Mouse (Mus musculus): ENCODE data around the gene Tnfrsf4. TPM values are rescaled to one million over a fixed set of nuclear protein-coding genes. Genes with fewer than 3 reads are reported as not detected.
A peak's percentile ranks its signal among the peaks of the same experiment; 100 is the strongest.

Gene Tnfrsf4
- polyA plus RNA-seq, 1 experiment, result 0.64 TPM

DNA sequence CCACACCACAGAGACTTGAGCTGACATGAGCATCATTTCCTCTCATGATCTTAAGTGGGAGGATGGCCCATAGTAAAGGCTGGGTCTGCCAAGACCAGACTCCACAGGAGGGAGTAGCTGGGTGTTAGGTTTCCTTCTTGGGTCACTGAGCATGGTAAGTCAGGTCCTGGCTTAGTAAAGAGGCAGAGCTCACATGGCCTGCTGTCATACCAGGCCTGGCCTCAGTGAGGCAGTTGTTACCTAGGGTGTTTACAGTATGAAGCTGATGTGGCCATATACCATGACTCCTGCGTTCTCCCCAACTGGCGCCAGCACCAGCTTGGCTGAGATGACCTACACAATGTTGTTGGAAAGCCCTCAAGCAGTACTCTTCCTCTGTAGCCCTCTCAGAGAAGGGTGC, 40.4 kb upstream of the Tnfrsf4 start:
- Histone ChIP-seq H3K36me3 (ENCODE audit: control insufficient read depth, insufficient read depth) (no peaks in the 10 kb centered on the region), H3ac (ENCODE audit: control insufficient read depth, insufficient read length) (no peak overlapping the region), H3K4me2 (ENCODE audit: low read depth) (no peak overlapping the region), H3K4me3 (no peak overlapping the region), H3K79me2 (ENCODE audit: control insufficient read depth, insufficient read depth) (no peaks in the 10 kb centered on the region), H3K27me3 (ENCODE audit: control insufficient read depth, insufficient read depth, insufficient read length) (no peaks in the 10 kb centered on the region)
- TF ChIP-seq USF1 (IDR thresholded peaks at IDR 0.05; ENCODE audit: low read depth), result no peak
- no peak for TF ChIP-seq MYOG (IDR thresholded peaks at IDR 0.05; ENCODE audit: control insufficient read depth in 1 of 3, insufficient read depth in 1 of 3, insufficient read length in 2 of 3, low read depth in 2 of 3)
- no peak for TF ChIP-seq MAX (IDR thresholded peaks at IDR 0.05; ENCODE audit: low read depth)
- TF ChIP-seq TCF3 (IDR thresholded peaks at IDR 0.05; ENCODE audit: insufficient read length, low read depth), result no peak
- no peak for TF ChIP-seq REST (IDR thresholded peaks at IDR 0.05; ENCODE audit: insufficient read depth, insufficient read length)
- TF ChIP-seq TCF12 (IDR thresholded peaks at IDR 0.05; ENCODE audit: insufficient read depth, poor library complexity, severe bottlenecking), result no peak
- TF ChIP-seq CEBPB (IDR thresholded peaks at IDR 0.05; ENCODE audit: insufficient read depth, poor library complexity, severe bottlenecking), result no peak
- no peak for TF ChIP-seq POLR2AphosphoS2 (IDR thresholded peaks at IDR 0.05; ENCODE audit: insufficient read length, low read depth)
- TF ChIP-seq SRF (IDR thresholded peaks at IDR 0.05; ENCODE audit: control insufficient read depth, insufficient read length, low read depth), result no peak
- TF ChIP-seq E2F4 (IDR thresholded peaks at IDR 0.05; ENCODE audit: insufficient read depth), result no peak
- no peak for TF ChIP-seq MYOD1 (IDR thresholded peaks at IDR 0.05; ENCODE audit: control insufficient read depth in 1 of 3, insufficient read length in 2 of 3, low read depth in 2 of 3)
- no peak for TF ChIP-seq POLR2A (IDR thresholded peaks at IDR 0.05; ENCODE audit: insufficient read length, low read depth)

DNA sequence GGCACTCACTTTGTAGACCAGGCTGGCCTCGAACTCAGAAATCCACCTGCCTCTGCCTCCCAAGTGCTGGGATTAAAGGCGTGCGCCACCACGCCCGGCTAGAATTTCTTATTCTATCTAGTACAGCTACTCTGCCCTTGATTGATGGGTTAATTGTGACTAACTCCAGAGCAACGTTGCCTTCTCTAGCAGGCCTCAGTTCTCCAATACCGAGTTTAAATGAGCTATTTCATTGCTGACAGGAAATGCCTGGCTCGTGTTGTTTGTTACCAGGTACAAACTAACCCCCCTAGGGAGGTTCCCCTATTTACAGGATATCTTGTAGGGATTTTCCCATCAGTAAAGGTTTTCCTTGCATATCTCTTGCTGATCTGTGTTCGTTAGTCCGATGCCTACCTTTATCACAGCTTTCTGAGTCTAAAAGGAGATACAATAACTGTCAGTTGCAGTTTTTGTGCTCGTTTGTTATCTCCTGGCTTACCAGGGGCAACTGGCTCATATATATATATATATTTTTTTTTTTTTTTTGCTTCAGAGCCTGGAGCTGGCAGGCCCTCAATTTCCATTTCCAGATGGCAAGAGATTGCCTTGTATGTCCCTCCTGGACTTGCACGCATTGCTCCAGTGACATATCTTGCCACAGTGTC, 32.1 kb upstream of the Tnfrsf4 start:
- TF ChIP-seq POLR2AphosphoS2 (IDR thresholded peaks at IDR 0.05; ENCODE audit: insufficient read length, low read depth), result no peak
- TF ChIP-seq TCF12 (IDR thresholded peaks at IDR 0.05; ENCODE audit: insufficient read depth, poor library complexity, severe bottlenecking), result no peak
- TF ChIP-seq MYOD1 (IDR thresholded peaks at IDR 0.05; ENCODE audit: control insufficient read depth in 1 of 3, insufficient read length in 2 of 3, low read depth in 2 of 3), result no peak
- no peak for TF ChIP-seq CEBPB (IDR thresholded peaks at IDR 0.05; ENCODE audit: insufficient read depth, poor library complexity, severe bottlenecking)
- TF ChIP-seq USF1 (IDR thresholded peaks at IDR 0.05; ENCODE audit: low read depth), result no peak
- TF ChIP-seq POLR2A (IDR thresholded peaks at IDR 0.05; ENCODE audit: insufficient read length, low read depth), result no peak
- Histone ChIP-seq H3K36me3 (ENCODE audit: control insufficient read depth, insufficient read depth) (no peaks in the 10 kb centered on the region), H3K79me2 (ENCODE audit: control insufficient read depth, insufficient read depth) (no peaks in the 10 kb centered on the region), H3K4me2 (ENCODE audit: low read depth) (no peak overlapping the region), H3ac (ENCODE audit: control insufficient read depth, insufficient read length) (no peak overlapping the region), H3K4me3 (no peak overlapping the region), H3K27me3 (ENCODE audit: control insufficient read depth, insufficient read depth, insufficient read length) (no peaks in the 10 kb centered on the region)

DNA sequence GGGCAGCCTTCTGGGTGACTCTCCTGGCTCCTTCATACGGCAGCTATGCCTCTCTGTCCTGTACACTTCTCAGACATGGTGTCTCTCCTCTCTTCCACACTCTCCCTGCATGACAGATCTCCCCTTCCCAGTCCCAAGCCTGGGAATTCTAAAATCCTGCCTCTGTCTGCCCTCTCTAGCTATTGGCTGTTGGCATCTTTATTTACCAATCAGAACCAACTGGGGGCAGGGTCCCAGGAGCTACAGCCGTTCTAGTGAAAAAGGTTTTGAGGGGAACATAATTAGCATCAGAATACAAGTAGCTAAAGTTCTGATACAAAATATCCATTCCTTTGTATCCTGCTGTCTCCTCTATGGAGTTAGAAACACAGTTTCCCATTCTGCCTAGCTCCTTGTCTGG, 29.9 kb upstream of the Tnfrsf4 start:
- no peaks in the 10 kb centered on the region for H3K36me3 ChIP-seq (ENCODE audit: control insufficient read depth, insufficient read depth)
- no peak overlapping the region for H3K4me2 ChIP-seq (ENCODE audit: low read depth)
- H3K27me3 ChIP-seq (ENCODE audit: control insufficient read depth, insufficient read depth, insufficient read length), result no peaks in the 10 kb centered on the region
- no peak overlapping the region for H3ac ChIP-seq (ENCODE audit: control insufficient read depth, insufficient read length)
- TF ChIP-seq MYOD1 (IDR thresholded peaks at IDR 0.05; ENCODE audit: control insufficient read depth in 1 of 3, insufficient read length in 2 of 3, low read depth in 2 of 3) (no peak), POLR2A (IDR thresholded peaks at IDR 0.05; ENCODE audit: insufficient read length, low read depth) (no peak), E2F4 (IDR thresholded peaks at IDR 0.05; ENCODE audit: insufficient read depth) (no peak)
- no peaks in the 10 kb centered on the region for H3K79me2 ChIP-seq (ENCODE audit: control insufficient read depth, insufficient read depth)
- H3K4me3 ChIP-seq, result no peak overlapping the region

DNA sequence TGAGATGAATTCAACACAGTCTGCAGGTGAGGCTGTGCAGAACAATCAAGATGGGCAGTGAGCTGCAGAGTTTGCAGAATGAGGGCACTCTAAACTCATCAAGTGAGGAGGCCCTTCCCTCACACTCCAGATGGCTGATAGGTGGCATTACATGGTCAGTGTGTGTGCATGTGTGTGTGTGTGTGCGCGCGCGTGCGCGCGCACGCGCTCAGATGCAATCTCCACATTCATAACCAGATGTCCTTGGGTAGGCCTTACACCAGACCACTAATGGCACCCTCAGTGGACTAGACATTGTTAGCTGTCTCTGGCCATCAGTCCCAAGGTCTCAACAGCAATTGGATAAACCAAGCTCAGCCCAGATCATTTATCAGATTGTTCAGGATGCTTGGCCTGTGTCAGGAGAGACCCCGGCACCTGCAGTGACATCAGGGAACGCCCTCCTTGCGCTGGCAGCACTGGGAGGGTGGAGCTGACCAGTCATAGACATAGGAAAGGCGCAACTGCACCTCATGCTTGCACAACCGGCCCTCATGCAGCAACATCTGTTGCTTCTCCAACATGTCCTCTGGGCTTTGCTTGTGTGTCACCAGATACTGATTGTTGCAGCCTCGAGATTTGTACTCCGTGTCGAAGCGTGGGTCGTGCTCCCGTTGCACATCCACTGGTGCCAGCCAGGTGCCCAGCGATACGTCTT, 22.3 kb upstream of the Tnfrsf4 start:
- H3K4me2 ChIP-seq (ENCODE audit: low read depth), result peak overlapping the region; percentile 77
- no peaks in the 10 kb centered on the region for H3K27me3 ChIP-seq (ENCODE audit: control insufficient read depth, insufficient read depth, insufficient read length)
- H3K36me3 ChIP-seq (ENCODE audit: control insufficient read depth, insufficient read depth), result no peaks in the 10 kb centered on the region
- H3ac ChIP-seq (ENCODE audit: control insufficient read depth, insufficient read length), result peak overlapping the region; percentile 93
- peak overlapping the region; percentile 97 for H3K4me3 ChIP-seq
- TF ChIP-seq SRF (IDR thresholded peaks at IDR 0.05; ENCODE audit: control insufficient read depth, insufficient read length, low read depth) (no peak), MYOD1 (IDR thresholded peaks at IDR 0.05; ENCODE audit: control insufficient read depth in 1 of 3, insufficient read length in 2 of 3, low read depth in 2 of 3) (no peak), POLR2A (IDR thresholded peaks at IDR 0.05; ENCODE audit: insufficient read length, low read depth) (no peak), TCF12 (IDR thresholded peaks at IDR 0.05; ENCODE audit: insufficient read depth, poor library complexity, severe bottlenecking) (no peak), TCF3 (IDR thresholded peaks at IDR 0.05; ENCODE audit: insufficient read length, low read depth) (no peak), POLR2AphosphoS2 (IDR thresholded peaks at IDR 0.05; ENCODE audit: insufficient read length, low read depth) (no peak), REST (IDR thresholded peaks at IDR 0.05; ENCODE audit: insufficient read depth, insufficient read length) (no peak), CEBPB (IDR thresholded peaks at IDR 0.05; ENCODE audit: insufficient read depth, poor library complexity, severe bottlenecking) (no peak), E2F4 (IDR thresholded peaks at IDR 0.05; ENCODE audit: insufficient read depth) (no peak), MAX (IDR thresholded peaks at IDR 0.05; ENCODE audit: low read depth) (no peak), MYOG (IDR thresholded peaks at IDR 0.05; ENCODE audit: control insufficient read depth in 1 of 3, insufficient read depth in 1 of 3, insufficient read length in 2 of 3, low read depth in 2 of 3) (no peak), USF1 (IDR thresholded peaks at IDR 0.05; ENCODE audit: low read depth) (no peak)
- H3K79me2 ChIP-seq (ENCODE audit: control insufficient read depth, insufficient read depth), result peaks cover 34% of the 10 kb centered on the region

DNA sequence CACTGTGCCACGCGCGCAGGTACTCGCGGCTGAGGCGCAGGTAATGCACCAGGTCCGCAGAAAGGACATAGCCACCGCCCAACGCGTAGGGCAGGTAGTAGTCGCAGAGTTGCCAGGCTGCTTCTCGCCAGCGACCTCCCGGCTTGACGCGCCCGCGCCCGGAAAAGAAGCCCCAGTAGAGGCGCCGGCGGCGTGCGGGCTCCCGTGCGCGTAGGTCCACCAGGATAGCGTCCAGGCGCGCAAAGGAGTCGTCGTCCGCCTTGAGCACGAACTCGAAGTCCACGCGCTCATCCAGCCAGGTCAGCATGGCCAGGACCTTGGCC, 21.8 kb upstream of the Tnfrsf4 start:
- TF ChIP-seq MAX (IDR thresholded peaks at IDR 0.05; ENCODE audit: low read depth), result no peak
- TF ChIP-seq CEBPB (IDR thresholded peaks at IDR 0.05; ENCODE audit: insufficient read depth, poor library complexity, severe bottlenecking), result no peak
- TF ChIP-seq E2F4 (IDR thresholded peaks at IDR 0.05; ENCODE audit: insufficient read depth), result no peak
- no peak for TF ChIP-seq MYOG (IDR thresholded peaks at IDR 0.05; ENCODE audit: control insufficient read depth in 1 of 3, insufficient read depth in 1 of 3, insufficient read length in 2 of 3, low read depth in 2 of 3)
- no peak for TF ChIP-seq TCF3 (IDR thresholded peaks at IDR 0.05; ENCODE audit: insufficient read length, low read depth)
- no peak for TF ChIP-seq POLR2AphosphoS2 (IDR thresholded peaks at IDR 0.05; ENCODE audit: insufficient read length, low read depth)
- TF ChIP-seq TCF12 (IDR thresholded peaks at IDR 0.05; ENCODE audit: insufficient read depth, poor library complexity, severe bottlenecking), result no peak
- TF ChIP-seq MYOD1 (IDR thresholded peaks at IDR 0.05; ENCODE audit: control insufficient read depth in 1 of 3, insufficient read length in 2 of 3, low read depth in 2 of 3), result no peak
- TF ChIP-seq USF1 (IDR thresholded peaks at IDR 0.05; ENCODE audit: low read depth), result no peak
- no peak for TF ChIP-seq SRF (IDR thresholded peaks at IDR 0.05; ENCODE audit: control insufficient read depth, insufficient read length, low read depth)
- TF ChIP-seq POLR2A (IDR thresholded peaks at IDR 0.05; ENCODE audit: insufficient read length, low read depth), result no peak
- TF ChIP-seq REST (IDR thresholded peaks at IDR 0.05; ENCODE audit: insufficient read depth, insufficient read length), result no peak
- Histone ChIP-seq H3ac (ENCODE audit: control insufficient read depth, insufficient read length) (peak overlapping the region; percentile 93), H3K27me3 (ENCODE audit: control insufficient read depth, insufficient read depth, insufficient read length) (no peaks in the 10 kb centered on the region), H3K4me3 (peak overlapping the region; percentile 97), H3K4me2 (ENCODE audit: low read depth) (peak overlapping the region; percentile 77), H3K79me2 (ENCODE audit: control insufficient read depth, insufficient read depth) (peaks cover 39% of the 10 kb centered on the region), H3K36me3 (ENCODE audit: control insufficient read depth, insufficient read depth) (no peaks in the 10 kb centered on the region)

Data from myocyte (in vitro differentiated cells).